Mouse (Mus musculus): ENCODE measurements around the gene Ncan. TPM values are rescaled to one million over a fixed set of nuclear protein-coding genes. Genes with fewer than 3 reads are reported as not detected.

The Ncan gene
- polyA plus RNA-seq, 1 experiment = 0.12 TPM

DNA sequence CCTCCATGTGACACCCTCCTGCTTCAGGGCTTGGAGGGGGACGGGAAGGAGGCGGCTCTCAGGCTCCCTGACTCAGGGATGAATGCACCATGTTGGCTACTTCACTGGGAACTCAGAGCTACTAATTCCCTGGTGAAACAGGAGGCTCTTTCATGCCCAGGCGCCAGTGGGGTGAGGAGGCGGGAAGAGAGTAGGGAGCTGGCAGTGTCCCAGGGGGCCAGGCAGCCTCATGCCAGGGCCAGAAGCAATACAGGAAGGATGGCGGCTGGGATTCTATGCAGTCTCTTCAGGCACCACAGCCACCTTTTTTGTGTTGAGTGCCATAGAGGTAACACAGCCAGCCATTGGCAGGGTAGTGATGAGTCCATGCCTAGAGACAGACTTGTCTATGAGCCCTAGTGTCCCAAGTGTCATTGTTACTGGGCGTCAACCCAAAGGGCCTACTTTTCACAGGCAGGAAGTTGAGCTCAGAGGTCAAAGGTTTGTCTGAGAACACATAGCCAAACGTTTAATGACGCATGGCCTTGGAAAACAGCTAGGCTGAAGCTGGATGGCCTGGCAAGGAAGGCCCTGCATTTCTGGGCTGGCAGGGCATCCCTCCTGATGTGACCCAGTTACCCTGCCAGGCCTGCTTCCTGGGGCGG lies 8.8 kb upstream of the Ncan start:
- no peak for DNase-seq (ENCODE audit: low spot score)

DNA sequence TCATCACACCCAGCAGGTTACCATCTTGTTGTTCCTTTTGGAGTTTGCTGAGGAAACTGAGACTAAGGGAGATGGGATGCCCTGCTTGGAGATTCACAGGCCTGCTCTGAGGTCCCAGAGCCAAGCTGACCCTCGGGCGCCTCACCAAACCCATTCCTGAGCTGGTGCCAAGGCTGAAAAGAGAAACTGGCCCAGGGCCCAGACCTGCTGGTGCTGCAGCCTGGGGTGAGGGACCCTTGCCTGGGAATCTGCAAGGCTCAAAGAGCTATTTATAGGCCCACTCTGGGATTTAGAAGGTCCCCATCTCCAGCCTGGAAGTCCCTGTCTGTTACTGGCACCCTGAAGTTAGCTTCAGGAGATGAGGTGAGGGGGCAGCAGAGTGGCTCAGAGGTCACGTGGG lies 7.8 kb upstream of the Ncan start:
- no peak for DNase-seq (ENCODE audit: low spot score)

DNA sequence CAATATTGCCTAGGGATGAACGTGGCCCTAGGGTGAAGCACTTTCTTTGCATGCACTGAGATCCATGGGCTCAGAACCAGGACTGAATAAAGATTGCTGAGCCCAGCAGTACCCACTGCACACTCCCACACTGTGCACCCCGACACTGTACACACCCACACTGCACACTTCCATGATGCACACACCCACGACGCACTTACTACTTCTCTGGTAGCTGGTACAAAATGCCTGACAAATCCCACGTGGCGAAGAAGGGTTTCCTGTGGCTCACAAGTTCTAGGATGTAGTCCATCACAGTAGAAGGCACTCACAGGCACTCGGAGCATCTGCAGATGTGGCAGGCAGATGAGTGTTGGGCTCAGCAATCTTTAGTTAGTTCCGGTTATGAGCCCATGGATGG lies 4.3 kb upstream of the Ncan start:
- DNase-seq (ENCODE audit: low spot score) = no peak

DNA sequence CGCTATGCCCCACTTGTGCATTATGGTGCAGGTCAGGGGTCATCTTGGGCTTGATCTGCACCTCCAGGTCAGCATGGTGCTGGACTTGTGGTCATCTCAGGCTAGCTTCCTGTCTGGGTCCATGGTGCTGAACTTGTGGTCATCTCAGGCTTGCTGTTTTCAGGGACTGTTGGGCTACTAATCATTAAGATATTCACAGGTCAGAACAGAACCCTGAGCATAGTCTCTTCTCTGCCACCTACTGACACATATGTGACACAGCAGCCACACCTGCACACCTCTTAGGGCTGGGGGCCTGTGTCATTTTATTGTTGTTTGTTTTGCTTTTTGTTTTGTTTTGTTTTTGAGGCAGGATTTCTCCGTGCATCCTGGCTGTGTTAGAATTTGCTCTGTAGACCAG lies 2.2 kb upstream of the Ncan start:
- DNase-seq (ENCODE audit: low spot score) = no peak

DNA sequence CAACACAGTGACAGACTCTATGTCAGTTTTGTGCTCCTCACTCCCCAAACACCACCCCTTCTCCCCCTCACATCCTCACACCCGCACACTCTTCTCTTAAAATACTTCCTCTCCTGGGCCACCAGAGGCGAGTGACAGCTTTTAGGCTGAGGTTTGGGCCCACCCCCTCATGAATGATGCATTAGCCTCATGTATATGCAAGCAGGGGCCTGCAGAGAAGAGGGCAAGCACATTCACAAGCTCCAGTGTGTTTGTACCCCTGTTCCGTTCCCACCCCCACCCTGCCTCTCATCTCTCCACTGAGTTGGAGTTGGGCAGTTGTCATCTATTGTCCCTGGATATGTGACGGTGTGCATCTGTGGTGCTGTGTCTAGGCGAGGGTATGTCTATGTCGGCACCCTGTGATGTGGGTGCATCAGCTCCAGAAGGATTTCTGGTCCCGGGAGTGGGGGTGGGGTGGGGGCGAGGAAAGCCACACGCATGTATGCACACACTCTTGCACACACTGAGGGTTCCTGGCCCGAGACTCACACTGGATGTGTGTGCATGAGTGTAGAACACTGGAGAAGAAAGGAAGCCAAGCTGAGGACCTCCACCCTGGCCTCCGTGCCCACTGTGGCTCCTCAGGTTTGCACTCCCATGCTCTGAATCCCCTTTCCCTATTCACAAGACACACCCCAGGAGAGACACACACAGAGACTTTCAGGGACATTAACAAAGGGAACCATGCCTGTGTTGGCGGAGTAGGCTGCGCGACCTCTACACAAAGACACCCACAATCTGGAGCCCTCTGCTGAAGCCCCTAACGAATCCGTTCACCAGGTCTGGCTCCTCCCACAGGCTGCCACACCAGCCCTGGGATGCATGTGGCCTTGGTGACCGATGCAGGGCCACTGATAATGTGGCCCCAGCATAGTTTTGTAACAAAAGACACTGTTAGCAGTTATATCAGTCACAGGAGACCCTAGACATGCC lies 1.7 kb downstream of the Ncan start:
- no peak for DNase-seq (ENCODE audit: low spot score)

DNA sequence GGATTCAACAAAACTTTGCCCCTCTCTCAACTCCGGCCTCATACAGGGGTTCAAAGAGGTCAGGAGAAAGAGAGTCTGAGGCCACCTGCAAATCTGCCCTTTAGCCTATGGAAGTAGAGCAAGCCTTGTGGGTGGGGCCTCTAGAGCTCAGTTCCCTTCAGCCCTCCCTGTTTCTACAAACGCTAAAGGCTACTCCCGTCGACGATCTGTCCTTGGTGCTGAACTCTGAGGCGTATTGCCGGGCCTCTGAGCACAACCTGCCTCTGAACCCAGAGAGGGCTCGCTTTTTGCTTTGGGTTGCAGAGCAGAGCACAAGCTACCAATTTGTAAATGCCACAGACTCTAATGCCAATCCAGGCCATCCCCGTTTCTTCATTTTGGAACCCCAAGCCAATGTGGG lies 3.1 kb downstream of the Ncan start:
- DNase-seq (ENCODE audit: low spot score) = no peak

DNA sequence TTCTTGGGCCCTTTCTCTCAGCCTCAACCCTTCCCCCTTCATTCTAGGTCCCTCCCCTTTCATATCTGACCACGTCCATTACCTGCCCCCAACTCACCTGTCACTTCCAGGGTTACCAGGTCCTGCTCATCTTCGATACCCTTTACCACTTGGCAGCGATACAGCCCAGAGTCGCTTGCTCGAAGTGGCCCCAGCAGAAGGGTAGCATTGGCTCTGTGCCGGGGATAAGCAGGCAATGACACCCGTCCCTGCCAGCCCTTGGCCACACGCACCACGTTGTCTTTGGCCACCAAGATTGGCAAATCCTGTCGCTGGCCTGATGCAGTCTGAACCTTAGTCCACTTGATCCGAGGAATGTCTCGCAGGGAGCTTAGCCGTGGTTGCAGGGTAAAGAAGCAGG lies 5.8 kb downstream of the Ncan start:
- no peak for DNase-seq (ENCODE audit: low spot score)

DNA sequence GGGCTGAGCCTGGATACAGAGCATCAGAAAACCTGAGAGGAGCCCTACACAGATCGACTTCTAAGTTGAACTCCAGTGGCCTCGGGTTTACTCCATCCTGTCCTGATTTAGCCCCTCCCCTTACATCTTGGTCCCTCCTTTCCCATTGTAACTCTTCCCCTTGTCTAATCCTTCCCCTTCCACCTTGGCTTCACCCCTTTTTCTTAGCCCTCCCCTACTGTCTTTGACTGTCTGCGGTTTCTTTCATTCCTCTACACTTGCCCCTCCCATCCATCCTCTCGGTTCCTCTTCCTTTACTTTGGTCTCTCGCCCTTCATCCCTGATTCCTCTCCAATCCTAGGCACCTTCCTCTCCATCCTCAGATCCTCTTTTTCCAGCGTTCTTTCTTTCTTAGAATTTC lies 6.2 kb downstream of the Ncan start:
- DNase-seq (ENCODE audit: low spot score) = no peak

DNA sequence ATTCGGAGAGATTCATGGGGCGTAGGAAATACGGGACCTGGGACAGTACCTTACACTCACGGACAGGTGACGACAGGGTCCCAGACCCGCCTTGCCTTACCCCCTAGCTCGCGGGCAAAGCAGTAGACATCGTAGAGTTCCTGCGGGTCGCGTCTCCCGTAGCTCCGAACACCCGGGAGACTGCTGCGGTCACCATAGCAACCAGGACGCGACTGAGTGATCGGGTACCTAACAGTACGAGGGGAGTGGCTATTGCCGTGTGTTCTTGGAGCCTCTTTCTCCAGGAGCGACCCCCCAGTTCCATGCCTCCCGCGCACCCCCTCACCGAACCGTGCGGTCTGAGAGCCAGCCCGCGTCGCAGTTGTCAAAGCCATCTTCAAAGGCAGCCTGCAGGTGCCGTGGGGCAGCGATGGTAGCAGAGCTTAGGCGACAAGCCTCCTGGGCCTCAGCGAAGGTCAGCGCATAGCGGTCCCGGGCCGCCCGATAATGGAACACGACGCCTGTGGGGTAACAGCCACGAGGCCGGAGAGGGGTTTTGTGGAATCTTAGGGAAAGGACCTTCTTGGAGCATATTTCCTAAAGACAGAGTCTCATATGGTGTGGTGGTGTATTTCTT lies 8.2 kb downstream of the Ncan start:
- no peak for DNase-seq (ENCODE audit: low spot score)

DNA sequence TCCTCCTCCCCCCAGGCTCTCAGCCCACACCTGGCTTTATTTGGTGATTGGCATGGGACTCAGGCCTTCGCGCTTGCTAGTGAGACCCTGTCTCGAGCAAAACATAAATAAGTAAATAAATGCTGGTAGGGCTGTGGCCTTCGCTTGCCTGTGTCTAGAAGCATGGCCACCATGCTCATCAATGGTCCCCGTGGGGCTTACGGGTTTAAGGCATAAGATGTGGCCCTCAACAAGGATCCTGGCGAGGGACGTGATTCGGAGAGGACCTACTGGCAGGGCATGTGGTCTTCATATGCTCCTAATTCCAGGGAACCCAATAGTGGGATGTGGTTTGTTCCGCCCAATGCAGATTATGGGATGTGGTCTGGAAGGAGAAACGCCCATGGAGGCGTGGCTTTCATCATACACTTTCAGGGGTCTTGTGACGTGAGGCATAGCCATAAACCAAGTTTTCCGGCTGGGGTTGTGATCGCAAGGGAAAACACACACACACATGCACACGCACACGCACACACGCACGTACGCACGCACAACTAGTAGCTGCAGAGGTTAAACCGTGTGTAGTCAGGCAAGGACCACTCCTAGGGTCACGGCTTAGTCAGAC lies 9.4 kb downstream of the Ncan start:
- no peak for DNase-seq (ENCODE audit: low spot score)

DNA sequence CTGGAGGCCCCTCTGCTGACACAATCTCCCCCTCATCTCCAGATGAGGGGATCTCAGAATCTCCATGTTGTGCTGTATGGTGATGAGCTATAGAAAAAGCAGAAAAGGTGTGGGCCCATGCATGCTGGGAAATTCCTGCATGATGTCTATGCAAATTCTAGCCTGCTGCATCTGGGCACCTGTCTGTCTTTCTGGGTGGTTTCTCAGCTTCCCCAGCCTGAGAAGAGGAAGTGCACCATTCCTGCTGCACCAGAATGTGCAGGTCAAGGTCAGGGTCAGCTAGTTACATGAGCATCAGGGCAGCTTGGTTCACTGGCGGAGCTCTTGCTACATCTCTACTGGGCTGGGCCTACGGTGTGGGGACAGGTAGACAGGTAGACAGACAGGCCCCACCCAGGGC lies 10.2 kb downstream of the Ncan start:
- no peak for DNase-seq (ENCODE audit: low spot score)

DNA sequence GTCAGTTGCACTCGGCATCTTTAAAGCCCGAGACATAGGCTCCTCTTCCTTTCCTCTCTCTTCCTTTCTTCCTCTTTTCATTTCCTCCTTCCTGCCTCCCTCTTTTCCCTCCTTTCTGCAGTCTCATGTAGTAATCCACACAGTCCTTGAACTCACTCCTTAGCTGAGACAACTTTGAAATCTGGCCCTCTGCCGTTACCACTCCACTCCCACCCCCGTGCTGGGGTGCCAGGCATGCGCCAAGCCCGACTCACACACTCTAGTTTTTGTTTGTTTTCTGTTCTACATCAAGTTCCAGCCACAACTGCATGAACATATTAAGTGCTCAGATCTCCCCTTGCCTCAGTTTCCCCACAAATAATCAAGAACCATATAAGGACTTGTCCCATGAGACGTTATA lies 15.8 kb downstream of the Ncan start:
- no peak for DNase-seq (ENCODE audit: low spot score)

DNA sequence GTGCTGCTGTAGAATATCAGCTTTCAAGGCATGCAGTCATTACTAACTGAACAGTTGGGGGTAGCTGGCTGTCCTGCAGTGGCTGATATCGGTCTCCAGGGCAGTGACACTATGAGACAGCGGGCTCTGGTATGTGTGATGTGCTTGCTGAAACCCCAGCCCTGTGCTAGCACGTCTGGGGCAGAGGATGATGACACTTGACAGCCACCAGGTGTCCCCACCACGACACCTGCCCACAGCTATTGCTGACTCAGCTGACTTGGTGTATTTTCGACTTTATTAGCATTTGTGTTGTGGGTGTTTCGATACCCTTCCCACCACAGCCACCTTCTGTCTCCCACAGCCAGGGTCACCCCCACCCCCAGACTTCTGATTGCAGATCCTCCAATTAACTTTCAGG lies 16.2 kb downstream of the Ncan start:
- no peak for DNase-seq (ENCODE audit: low spot score)

DNA sequence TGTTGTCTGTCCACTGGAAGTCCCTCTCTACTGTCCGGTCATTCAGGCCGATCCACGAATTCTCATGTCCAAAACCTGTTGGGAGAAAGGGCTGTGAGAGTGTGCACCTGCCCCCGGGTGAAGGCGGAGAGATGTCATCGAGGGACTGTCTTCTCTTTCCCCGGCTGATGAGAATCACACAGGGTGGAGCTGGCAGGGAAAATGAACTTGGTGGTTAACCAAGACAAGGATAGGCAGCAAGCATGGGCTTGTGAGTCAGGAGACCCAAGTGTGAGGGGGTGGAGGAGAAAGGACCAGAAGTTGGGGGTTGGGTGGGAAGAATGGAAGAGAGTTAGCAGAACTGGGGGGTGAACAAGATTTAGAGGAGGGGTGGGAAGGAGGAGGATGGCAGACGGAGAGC lies 20.4 kb downstream of the Ncan start:
- no peak for DNase-seq (ENCODE audit: low spot score)

DNA sequence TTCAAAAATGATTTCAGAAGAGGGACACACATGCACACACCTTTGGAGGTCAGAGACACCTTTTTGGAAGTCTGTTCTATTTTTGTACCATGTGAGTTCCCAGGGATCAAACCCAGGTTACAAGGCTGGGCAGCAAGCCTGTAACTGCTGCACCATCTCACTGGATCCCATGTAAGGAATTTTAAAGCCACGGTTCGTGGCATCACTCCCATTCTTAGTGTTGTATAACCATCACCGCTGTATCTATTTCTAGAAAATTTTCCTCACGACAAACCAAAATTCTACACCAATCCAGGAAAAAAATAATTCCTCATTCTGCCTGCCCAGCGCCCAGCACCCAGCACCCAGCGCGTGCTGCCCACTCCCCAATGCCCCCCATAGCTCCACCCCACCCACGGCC lies 21.4 kb downstream of the Ncan start:
- no peak for DNase-seq (ENCODE audit: low spot score)

DNA sequence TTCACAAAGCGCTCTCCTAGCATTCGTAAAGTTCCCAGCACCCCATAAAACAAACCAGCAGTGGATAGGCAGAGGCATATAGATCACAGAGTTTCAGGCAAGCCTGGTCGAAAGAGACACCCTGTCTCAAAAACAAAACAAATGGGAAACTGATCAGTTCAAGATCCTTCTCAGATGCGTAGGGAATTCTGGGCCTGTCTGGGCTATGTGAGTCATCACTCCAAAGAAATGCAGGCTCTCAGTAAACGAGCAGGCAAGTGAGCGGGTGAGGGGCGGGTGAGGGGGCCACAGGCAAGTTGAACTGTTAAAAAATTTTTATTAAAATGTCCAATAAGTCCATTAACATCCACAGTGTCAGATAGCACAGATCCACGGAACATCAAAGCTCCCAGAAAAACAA lies 27.9 kb downstream of the Ncan start:
- no peak for DNase-seq (ENCODE audit: low spot score)

DNA sequence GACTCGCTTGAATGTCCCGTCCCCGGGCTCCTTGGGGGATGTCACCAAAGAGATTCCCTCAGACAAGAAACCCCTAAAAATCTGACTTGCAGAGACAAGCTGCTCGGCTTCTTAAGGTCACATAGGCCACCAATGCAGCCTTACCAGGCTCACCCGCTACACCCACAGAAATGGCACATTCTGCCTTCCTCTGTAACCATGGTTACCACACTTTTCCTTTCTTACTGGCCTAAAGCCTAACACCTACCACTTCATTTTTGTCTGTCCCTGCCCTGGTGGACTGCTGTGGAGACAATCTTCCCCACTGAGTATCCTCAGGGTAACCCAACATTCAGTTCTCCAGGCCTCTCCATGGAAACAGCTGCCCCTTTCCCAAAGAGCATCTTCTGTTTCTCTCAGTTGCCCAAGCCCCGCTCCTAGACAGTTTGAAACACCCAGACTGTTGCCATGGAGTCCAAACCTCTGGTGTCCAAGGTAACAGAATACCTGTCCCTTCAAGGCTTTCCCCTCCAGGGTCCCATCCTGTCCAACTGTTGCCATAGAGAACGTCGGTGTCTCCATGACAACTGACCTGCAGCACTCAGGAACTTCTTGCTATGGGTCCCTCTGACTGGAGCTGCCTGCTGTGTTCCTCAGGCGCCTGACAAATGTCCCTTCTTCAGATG lies 31.2 kb downstream of the Ncan start:
- DNase-seq (ENCODE audit: low spot score) = no peak

DNA sequence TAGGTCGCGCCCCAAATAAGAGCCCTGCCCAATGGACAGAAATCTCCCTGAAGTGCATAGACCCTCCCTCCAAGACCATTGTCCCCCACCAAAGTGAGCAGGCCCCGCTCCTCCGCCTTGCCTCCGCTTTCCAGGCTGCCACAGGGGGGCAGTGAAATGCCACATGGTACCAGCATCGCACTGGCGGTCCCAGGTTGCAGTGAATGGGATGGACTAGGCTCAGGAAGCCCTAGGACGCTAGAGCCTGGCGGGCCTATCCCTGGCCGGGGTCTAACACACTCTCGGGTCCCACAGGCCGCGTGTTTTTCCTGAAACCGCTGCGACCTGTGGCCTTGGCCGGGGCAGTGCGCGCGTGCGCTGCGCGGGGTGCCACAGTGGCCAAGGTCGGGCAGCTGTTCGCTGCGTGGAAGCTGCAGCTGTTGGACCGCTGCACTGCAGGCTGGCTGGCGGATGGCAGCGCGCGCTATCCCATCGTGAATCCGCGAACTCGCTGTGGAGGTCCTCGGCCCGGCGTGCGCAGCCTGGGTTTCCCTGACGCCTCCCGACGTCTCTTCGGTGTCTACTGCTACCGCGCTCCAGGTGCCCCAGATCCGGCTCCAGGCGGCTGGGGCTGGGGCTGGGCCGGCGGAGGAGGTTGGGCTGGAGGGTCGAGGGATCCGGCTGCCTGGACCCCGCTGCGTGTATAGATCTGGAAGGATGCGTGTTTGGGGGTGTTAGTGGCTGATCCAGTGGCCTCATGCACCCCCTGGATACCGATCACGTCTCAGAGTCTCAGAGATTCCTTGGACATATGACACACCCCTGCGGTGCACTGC lies 32.6 kb downstream of the Ncan start:
- no peak for DNase-seq (ENCODE audit: low spot score)

DNA sequence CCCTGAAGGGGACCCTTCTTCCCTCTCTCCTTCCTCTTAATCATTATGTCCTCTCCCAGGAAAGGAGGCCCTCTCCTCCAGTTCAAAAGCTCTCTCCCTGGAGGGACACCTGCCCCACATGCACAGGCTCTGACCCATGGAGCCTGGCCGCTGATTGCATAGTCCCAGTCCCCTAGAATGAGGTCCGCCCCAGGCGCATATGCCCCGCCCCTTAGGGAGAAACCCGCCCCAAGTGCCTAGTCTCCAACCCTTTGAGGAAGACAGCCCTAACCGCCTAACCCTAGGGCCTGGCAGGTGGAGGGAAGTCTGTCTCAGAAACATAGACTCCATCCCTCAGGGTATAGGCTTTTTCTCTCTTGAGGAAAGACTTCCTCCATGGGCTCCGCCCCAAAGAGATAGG lies 33.4 kb downstream of the Ncan start:
- DNase-seq (ENCODE audit: low spot score) = no peak

DNA sequence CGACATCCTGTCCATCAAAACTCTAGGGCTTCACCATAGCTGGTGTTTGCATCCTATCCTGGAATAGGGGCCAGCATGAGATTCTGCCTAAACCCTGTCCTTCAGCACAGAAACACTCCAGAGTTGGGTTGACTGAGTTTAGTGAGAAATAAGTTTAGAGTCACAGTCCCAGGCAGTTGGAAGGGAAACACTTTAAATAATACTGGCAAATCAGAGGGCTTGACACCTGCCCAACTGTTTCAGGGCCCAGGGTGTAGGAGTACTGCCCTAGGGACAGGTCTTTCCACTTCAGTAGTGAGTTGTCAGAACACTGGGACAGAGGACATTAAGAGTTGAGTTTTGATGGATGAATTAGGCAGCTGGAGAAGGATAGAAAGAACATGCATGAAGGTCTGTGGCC lies 34.5 kb downstream of the Ncan start:
- no peak for DNase-seq (ENCODE audit: low spot score)

Data from urinary bladder, adult 2 months (tissue).